Mouse (Mus musculus): ENCODE results near the gene Fam53b. TPM values are rescaled to one million over a fixed set of nuclear protein-coding genes. Genes with fewer than 3 reads are reported as not detected.

Fam53b gene
- total RNA-seq, 1 experiment from 2014 or later = 15.6 TPM

DNA sequence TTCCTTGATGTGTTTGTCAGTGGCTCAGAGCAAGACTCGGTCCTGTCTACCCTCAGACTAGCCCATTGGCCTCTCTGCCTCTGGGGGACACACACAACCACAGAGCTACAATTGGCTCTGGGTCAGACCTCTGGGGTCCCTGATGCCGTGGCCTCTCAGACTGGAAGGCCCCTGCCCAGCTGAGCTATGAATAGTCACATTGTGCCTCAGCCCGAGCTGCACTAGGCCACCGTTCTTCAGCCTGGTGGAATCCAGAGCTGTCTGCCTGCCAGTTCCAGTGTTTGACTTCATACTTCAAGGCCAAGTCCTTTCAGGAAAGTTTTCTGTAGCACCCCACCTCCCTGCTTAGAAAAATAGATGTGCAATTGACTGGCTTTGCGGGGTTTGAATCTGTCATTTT, 125.0 kb downstream of the Fam53b start:
- ATAC-seq (replicated peaks in 1 of 2; ENCODE audit: insufficient read depth in 1 of 2, low FRiP score in 2 of 2, low TSS enrichment in 1 of 2, low read depth in 1 of 2, poor library complexity in 2 of 2, severe bottlenecking in 2 of 2) = no peak

DNA sequence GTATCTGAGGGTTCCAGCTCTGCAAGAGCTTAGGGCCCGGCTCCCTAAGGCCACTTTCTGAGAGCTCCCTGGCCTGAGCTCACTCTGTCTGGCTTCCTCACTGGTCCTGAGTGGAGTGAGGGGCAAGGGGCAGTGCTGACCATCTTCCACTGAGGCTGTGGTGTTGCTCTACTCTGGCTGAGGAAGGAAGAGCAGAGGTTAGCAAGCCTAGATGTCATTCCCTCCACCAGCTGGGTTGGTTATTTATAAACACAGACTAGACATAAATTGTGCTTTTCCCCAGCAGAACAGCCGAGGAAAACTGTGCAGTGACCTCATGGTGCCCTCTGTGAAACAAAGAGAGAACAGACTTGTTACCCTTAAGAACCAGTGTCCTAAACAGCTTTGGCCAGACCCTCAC, 125.8 kb downstream of the Fam53b start:
- no peak for ATAC-seq (replicated peaks in 1 of 2; ENCODE audit: insufficient read depth in 1 of 2, low FRiP score in 2 of 2, low TSS enrichment in 1 of 2, low read depth in 1 of 2, poor library complexity in 2 of 2, severe bottlenecking in 2 of 2)

DNA sequence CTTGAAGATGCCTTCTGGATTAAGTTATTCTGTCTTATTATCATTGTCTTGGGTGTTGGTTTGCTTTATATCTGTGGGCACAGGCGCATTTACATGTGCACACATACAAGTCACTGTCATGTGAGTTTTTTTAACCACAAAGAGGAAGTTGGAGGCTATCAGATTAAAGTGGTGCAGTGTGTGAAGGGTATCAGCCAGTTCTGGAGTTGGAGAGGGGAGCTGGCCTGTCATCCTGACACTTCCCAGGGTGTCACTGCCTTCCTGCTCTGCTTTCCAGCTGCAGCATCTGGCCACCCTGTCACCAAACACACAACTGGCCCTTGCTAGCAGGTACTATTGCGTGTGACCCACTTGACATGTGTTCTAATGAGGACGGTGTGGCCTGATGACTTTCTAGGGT, 127.2 kb downstream of the Fam53b start:
- peak; percentile 83 to 84 for ATAC-seq (replicated peaks in 1 of 2; ENCODE audit: insufficient read depth in 1 of 2, low FRiP score in 2 of 2, low TSS enrichment in 1 of 2, low read depth in 1 of 2, poor library complexity in 2 of 2, severe bottlenecking in 2 of 2)

DNA sequence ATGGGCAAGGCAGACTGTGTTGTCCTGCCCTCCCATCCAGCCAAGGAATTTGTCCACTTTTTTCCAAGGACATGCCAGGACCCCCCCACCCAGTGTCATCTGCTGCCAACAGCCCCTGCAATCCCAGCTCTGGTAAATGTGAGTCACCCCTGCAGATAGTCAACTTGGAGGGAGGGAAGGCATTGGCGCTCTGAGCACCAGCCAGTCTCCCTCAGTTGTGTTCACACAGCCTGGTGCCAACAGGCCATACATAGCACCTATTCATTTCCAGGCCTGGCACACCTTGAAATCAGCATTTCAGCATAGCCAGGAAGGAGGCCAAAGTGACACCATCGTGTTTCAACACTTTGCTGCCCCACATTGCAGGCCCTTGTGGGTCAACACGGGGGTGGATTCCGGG, 129.8 kb downstream of the Fam53b start:
- peak in 1 of 2 experiments; percentile 9; a peak in 1 of 4 replicates for ATAC-seq (replicated peaks in 1 of 2; ENCODE audit: insufficient read depth in 1 of 2, low FRiP score in 2 of 2, low TSS enrichment in 1 of 2, low read depth in 1 of 2, poor library complexity in 2 of 2, severe bottlenecking in 2 of 2)

DNA sequence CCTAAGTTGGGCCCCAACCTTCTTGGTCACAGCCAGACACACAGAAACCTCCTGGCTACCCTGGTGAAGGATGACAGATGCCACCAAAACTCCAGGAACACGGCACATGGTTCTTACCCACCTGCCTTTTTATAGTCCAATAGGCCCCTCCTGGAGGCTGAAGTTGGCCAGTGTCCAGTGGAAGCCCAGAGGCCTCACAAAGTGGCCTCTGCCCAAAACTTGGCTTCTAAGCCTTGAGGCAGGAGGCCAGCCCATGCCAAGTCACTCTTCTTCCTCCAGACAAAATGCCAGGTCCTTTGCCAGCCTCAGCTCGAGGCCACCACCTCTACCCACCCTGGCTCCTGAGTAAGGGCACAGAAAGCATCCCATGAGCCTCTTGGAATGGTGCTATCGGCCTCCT, 130.8 kb downstream of the Fam53b start:
- ATAC-seq (replicated peaks in 1 of 2; ENCODE audit: insufficient read depth in 1 of 2, low FRiP score in 2 of 2, low TSS enrichment in 1 of 2, low read depth in 1 of 2, poor library complexity in 2 of 2, severe bottlenecking in 2 of 2) = no peak

DNA sequence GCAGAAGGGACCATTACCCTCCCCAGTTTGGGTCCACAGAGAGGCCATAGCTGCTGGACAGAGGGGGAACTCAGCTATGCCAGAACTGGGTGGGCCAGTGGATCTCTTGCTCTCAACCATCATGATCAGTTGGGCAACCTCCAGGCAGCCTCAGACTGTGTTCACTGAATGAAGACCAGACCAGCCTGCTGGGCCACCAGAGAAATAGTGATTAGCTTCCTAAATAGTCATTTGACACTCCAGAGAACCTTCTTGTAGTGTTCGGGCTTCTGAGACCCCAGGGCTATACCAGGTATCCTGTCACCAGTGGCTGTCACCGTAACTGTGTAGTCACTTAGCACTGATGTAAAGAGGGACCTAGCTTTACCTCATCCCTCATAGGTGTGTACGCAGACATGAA, 131.3 kb downstream of the Fam53b start:
- ATAC-seq (replicated peaks in 1 of 2; ENCODE audit: insufficient read depth in 1 of 2, low FRiP score in 2 of 2, low TSS enrichment in 1 of 2, low read depth in 1 of 2, poor library complexity in 2 of 2, severe bottlenecking in 2 of 2) = no peak

DNA sequence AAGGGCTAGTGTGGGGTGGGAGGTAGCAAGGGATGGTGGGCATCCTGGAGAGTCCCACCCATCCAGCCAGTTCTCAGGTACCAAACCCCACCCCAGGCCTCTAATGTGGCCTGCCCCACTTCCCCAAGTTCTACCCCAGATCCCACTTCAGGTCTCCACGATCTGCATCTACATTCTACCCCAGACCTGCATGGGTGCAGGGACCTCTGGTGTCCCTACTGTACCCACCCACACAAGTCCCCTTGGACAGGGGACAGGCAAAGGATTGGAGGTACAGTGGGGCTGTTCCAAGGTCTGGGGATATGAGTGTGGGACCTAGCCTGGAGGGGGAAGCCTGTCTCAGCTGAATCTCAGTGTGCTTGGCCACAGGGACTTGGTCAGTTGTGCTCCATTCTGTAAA, 131.9 kb downstream of the Fam53b start:
- no peak for ATAC-seq (replicated peaks in 1 of 2; ENCODE audit: insufficient read depth in 1 of 2, low FRiP score in 2 of 2, low TSS enrichment in 1 of 2, low read depth in 1 of 2, poor library complexity in 2 of 2, severe bottlenecking in 2 of 2)

DNA sequence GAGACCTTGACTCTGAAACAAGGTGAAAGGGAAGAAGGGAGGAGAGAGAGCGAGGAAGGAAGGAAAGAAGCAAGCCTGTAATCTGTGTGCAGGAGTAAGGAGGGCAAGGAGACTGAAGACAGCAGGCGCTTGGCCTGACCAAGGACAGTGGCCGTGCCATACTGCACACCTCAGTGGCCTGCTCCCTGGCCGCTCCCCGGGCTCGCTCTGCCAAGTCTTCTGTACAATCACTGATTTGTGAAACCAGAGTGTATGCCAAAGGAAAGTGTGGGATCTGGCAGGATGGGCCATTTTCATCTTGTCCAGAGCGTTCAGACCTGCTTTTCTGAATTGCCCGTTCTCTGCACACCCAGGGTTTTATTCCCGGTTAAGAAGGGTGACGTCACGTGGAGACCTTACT, 132.4 kb downstream of the Fam53b start:
- ATAC-seq (replicated peaks in 1 of 2; ENCODE audit: insufficient read depth in 1 of 2, low FRiP score in 2 of 2, low TSS enrichment in 1 of 2, low read depth in 1 of 2, poor library complexity in 2 of 2, severe bottlenecking in 2 of 2) = no peak

DNA sequence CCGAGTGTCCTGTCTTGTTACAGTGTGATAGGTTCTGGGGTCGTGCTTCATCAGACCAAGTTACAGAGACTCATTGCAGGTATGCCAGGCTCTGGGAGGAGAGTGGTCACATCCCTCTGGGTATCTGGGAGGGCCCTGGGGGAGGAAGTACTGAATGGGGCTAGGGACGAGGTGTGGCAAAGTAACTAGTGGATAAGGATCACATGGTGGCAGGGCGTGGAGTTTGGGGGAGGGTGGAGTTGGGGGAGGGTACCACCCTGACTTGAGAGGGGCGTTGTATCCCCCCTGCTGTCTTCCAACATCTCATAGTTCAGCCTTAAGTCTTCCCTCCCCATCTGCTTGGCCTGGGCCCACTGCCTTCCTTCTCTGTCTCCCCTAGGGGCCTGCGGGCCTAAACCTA, 134.1 kb downstream of the Fam53b start:
- ATAC-seq (replicated peaks in 1 of 2; ENCODE audit: insufficient read depth in 1 of 2, low FRiP score in 2 of 2, low TSS enrichment in 1 of 2, low read depth in 1 of 2, poor library complexity in 2 of 2, severe bottlenecking in 2 of 2) = no peak

DNA sequence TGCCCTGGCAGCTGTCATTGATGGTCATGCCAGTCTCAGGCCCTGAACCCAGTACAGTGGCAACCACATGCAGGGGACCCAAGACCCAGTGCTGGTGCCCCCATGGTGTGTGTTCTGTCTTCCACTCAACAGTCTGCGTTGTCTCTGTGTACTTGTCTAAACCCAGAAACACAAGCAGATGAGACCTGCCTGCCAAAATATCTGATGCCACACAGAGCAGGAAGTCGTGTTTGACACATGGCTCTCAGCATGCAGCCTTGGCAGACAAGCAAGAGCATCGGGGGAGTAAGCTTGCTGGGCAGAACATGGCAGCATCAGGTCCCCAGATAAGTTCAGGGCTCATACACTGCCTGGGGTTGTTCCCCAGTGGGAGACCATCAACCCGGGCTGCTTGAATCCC, 134.6 kb downstream of the Fam53b start:
- no peak for ATAC-seq (replicated peaks in 1 of 2; ENCODE audit: insufficient read depth in 1 of 2, low FRiP score in 2 of 2, low TSS enrichment in 1 of 2, low read depth in 1 of 2, poor library complexity in 2 of 2, severe bottlenecking in 2 of 2)

DNA sequence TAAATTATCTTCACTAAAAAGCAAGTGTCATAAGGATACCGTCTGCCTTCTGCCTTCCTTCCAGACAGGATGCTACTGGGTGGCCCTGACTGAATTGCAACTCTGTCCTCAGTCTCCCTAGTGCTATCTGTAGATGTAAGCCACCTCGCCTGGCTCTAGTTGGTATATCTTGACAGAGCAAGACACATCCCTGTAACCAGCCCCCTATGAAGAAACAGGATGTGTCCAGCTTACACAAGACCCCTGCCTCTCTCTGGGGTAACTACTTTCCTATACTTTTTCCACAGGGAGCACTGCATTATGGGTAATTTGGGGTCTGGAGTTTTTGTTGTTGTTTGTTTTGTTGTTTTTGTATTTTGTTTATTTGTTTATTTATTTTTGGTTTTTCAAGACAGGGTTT, 137.8 kb downstream of the Fam53b start:
- ATAC-seq (replicated peaks in 1 of 2; ENCODE audit: insufficient read depth in 1 of 2, low FRiP score in 2 of 2, low TSS enrichment in 1 of 2, low read depth in 1 of 2, poor library complexity in 2 of 2, severe bottlenecking in 2 of 2) = no peak

DNA sequence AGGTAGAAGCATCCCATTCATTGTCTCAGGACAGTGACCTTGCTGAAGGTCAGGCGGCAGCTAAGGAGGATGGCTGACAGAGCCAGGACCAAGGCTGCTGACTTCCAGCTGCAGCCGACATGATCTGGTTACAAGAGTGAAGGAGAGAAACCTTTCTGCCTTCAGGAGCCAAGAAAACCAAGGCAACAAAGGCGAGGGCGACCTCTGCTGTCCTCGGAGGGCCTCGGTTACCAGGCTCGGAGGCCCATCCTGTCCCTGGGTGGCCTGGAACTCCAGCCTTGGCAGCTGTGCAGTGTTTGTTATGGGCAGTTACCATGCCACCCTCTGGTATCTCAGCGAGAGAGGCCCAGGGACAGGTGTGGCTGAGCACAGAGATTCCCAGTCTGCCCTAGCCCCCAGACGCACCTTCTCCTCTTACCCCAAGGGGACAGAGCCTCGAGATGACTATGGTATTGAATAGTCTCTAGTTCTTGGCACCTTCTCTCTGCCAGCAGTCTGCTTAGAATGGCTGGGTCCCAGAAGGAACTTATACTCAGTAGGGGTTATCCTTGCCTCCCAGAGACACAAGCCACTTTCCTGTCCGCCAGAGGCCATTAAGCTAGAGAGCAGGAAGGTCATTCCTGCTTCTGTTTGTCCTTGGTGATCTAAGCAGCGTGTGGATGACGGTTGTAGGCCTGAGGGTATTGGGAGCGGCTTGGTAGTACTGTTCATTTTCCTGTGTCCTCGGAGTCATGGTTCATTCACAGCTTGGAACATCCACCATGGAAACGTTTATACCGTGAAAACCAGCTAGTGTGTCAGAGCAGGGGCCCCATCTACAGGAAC, 139.5 kb downstream of the Fam53b start:
- ATAC-seq (replicated peaks in 1 of 2; ENCODE audit: insufficient read depth in 1 of 2, low FRiP score in 2 of 2, low TSS enrichment in 1 of 2, low read depth in 1 of 2, poor library complexity in 2 of 2, severe bottlenecking in 2 of 2) = no peak

DNA sequence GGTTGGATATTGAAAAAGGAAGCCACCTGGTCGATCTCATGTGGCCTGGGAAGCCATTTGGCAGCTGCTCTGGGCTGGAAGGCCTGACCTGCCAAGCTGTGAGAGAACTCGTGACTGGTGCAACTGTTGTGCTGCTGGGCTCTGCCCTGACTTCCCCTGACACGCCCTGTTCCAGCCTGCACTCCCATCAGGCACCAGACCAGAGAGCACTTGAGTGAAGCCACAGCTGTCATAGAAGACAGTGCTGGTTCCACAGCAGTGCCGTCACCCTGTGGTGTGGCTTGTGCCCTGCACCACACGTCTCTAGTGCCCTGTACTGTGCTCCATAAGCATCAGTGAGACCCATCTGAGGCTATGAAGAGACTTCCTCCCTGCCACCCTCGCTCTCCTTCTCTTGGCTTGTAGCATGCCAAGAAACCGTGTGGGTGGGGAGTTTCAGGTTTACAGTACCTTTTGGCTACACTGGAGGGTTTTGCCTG, 141.2 kb downstream of the Fam53b start:
- ATAC-seq (replicated peaks in 1 of 2; ENCODE audit: insufficient read depth in 1 of 2, low FRiP score in 2 of 2, low TSS enrichment in 1 of 2, low read depth in 1 of 2, poor library complexity in 2 of 2, severe bottlenecking in 2 of 2) = peak; percentile 73 to 82

DNA sequence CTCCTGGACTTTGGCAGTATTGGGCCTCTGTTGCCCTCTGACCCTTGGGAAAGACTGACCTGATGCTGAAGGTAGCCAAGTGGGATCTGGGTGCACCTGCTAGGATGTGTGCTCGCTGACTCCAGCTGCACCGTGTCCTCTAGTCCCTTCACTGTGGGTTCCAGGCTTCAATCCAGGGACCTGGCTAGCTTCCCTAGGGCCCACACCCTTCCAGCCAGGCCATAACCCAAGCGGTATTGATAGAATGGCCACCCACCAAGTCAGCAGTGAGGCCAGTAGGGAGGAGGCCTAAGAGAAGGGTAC, 142.9 kb downstream of the Fam53b start:
- no peak for ATAC-seq (replicated peaks in 1 of 2; ENCODE audit: insufficient read depth in 1 of 2, low FRiP score in 2 of 2, low TSS enrichment in 1 of 2, low read depth in 1 of 2, poor library complexity in 2 of 2, severe bottlenecking in 2 of 2)

DNA sequence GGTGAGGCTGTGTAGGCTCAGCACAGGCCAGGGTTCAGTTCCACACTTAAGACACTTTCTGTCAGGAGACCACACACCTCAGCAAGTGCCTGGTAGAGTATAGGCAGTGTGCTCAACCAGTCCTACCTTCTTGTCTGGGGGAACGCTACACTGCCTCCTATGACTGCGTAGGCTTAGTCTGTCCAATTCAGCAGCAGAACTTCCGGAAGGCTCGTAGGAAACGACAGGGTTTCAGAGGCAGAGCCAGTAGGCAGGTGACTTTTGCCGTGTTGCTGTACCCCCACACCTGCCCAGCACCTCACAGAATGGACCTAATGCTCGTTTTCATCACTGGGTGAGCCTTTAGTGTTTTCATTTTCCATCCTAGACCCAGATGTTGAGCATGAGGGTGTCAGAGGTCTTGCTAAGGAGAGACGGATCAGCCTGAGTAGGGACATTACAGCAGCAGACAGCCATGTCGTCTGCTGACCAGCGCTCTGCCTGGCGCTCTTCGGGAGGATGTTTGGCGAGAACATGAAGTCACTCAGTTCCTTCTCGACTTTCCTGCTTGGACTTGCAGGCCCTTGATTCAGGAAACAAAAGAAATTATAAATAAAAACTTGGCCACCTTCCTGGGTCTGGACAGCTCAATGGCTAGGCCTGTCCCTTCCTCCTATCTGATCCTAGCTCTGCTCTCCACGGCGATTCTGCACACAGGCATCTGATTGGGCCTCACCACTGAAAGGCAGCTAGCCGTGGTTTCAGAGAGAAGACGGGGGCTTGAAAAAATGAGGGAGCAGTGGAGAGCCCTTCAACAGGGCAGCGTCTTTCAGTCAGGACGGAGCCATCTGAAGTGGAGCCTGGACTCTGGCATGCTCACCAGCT, 143.5 kb downstream of the Fam53b start:
- no peak for ATAC-seq (replicated peaks in 1 of 2; ENCODE audit: insufficient read depth in 1 of 2, low FRiP score in 2 of 2, low TSS enrichment in 1 of 2, low read depth in 1 of 2, poor library complexity in 2 of 2, severe bottlenecking in 2 of 2)

DNA sequence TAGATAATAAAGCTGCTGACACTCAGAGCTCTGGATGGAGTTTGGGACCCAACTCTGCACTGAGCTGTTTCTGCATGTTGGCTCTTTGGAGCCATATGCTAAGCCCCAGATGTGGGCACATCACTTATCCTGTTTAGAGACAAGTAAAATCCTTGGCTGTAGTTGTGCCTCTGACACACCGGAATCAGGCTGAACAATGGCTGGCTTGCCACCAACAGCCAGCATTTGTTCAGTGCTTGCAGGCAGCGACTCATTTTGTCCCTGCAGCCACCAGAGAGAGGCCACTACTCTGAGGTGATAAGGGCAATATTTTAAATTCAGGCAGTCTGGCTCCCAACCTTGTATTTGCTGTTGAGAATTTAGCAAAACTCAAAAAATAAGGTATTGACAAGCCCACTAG, 145.1 kb downstream of the Fam53b start:
- ATAC-seq (replicated peaks in 1 of 2; ENCODE audit: insufficient read depth in 1 of 2, low FRiP score in 2 of 2, low TSS enrichment in 1 of 2, low read depth in 1 of 2, poor library complexity in 2 of 2, severe bottlenecking in 2 of 2) = no peak

DNA sequence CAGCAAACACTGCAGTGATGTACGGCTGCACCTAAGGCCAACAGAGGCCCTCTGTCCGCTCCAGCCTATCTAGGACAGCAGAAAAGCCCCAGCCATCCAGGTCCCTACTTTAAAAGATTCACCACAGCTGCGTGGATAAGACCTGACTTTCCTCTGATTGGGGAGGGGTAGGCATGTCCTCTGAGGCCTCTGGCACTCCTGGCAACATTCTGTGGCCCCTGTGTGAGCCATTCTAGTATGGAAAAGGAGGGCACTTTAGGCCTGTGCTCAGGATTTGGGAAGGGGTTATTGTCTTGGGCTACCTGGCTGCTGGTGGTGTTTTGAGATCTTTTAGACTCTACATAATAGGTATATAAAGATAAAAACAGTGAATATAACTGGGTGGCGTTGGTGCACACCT, 147.2 kb downstream of the Fam53b start:
- no peak for ATAC-seq (replicated peaks in 1 of 2; ENCODE audit: insufficient read depth in 1 of 2, low FRiP score in 2 of 2, low TSS enrichment in 1 of 2, low read depth in 1 of 2, poor library complexity in 2 of 2, severe bottlenecking in 2 of 2)

DNA sequence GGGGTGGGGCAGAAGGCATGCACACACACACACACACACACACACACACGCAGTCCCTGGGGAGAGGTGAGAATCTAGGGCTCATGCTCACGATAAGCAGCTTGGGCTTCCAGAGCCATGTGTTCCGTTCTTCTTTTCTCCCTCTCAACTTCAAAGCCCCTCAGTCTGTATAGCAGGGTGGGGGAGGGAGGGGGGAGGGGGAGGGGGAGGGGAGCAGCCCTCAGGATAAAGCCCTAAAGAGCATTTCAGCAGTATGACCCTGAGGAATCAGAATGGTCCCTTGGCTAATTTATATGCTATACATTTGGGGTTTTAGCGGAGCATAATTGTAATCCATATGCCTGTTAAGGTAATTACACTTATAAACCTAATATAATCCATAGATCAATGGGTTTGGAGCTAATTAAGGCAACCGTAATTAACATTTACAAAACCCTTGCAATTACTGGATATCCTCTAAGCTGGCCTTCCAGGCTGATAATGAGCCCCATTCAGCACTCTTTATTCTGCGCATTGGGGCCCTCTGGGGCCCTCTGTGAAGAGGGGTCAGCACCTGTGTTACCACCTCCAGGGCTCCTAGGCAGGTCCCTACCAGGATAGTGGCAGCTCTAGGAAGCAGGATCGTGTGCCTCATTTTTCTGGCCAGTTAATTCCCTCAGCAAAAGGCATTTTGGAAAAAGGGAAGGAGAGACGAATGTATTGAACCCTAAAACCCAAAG, 147.9 kb downstream of the Fam53b start:
- no peak for ATAC-seq (replicated peaks in 1 of 2; ENCODE audit: insufficient read depth in 1 of 2, low FRiP score in 2 of 2, low TSS enrichment in 1 of 2, low read depth in 1 of 2, poor library complexity in 2 of 2, severe bottlenecking in 2 of 2)

Measured in hematopoietic stem cell, adult 5-6 weeks (primary cell).